In the genomic region with DNA sequence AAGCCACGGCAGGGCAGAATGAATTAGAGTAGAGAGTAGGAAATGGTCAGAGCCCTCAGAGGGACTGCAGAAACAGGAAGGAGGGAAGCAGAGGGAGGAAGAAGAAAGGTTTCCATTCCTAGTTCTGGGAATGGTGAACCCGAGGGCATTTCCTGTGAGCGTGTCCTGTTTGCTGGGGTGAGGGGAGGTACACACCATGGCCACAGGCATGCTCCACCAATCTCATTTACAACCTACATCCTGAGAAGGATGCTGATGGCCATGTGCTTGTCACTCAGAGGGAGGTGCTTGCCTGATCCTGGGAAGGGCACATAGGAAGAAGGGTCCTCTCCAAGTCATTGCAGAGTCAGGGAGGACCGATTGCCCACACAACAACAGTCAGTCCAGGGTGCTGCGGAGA, we compare ENCODE assay signal across 16 mouse cellular contexts. TPM values are rescaled to one million over a fixed set of nuclear protein-coding genes. Genes with fewer than 3 reads are reported as not detected.
DNase-seq lines count a peak whose midpoint lies in the region; ATAC-seq and TF ChIP-seq lines count a peak whose summit lies in the region.
"Had no signal": no experiment of that assay in that cellular context is flagged by ENCODE, and none has a peak within 500 bp of the region (broad histone marks: within the 10 kb centered on the region; RNA-seq: fewer than 3 reads in every experiment).

No protein-coding gene starts in this region.

- H3K4me3 ChIP-seq in heart, embryonic 13.5 days = no peak overlapping the region
- no peak overlapping the region for H3K4me3 ChIP-seq in kidney, postnatal 0 days (replicated peaks; ENCODE audit: low read depth, low read length)
- no peak overlapping the region for H3K4me3 ChIP-seq in kidney, embryonic 14.5 days (ENCODE audit: low read length)
- H3K4me3 ChIP-seq in embryonic facial prominence, embryonic 14.5 days (ENCODE audit: low read depth, low read length) = no peak overlapping the region
- no peak overlapping the region for H3K4me3 ChIP-seq in limb, embryonic 14.5 days (replicated peaks; ENCODE audit: low read length)
- H3K4me3 ChIP-seq: erythroblast, embryonic 14.5 days; forebrain, embryonic 15.5 days; left cerebral cortex, adult 2 months had no signal

- no peak for TF ChIP-seq POLR2A in limb, embryonic 14.5 days (IDR thresholded peaks at IDR 0.05; ENCODE audit: borderline replicate concordance, extremely low read depth, insufficient read depth, insufficient read length)

- WGBS in heart, embryonic 13.5 days = 53% methylated on average over 5 of the region's 5 CpGs
- WGBS in kidney, postnatal 0 days = 36% methylated on average over 5 of the region's 5 CpGs
- WGBS in kidney, embryonic 14.5 days = 32% methylated on average over 5 of the region's 5 CpGs
- WGBS in embryonic facial prominence, embryonic 14.5 days = 40% methylated on average over 5 of the region's 5 CpGs
- 34% methylated on average over 5 of the region's 5 CpGs for WGBS in limb, embryonic 14.5 days

- TF ChIP-seq CTCF in kidney, postnatal 0 days (IDR thresholded peaks at IDR 0.05; ENCODE audit: low read depth) = no peak

- H3K9me3 ChIP-seq in heart, embryonic 13.5 days = no peaks in the 10 kb centered on the region
- H3K9me3 ChIP-seq in kidney, postnatal 0 days (replicated peaks; ENCODE audit: low read length) = no peaks in the 10 kb centered on the region
- H3K9me3 ChIP-seq in kidney, embryonic 14.5 days (ENCODE audit: control insufficient read depth, low read length) = no peaks in the 10 kb centered on the region
- no peaks in the 10 kb centered on the region for H3K9me3 ChIP-seq in embryonic facial prominence, embryonic 14.5 days (ENCODE audit: control insufficient read depth, low read length)
- H3K9me3 ChIP-seq in limb, embryonic 14.5 days (ENCODE audit: control insufficient read depth, low read length) = no peaks in the 10 kb centered on the region
- H3K9me3 ChIP-seq: forebrain, embryonic 15.5 days had no signal

- no peak overlapping the region for H3K4me2 ChIP-seq in heart, embryonic 13.5 days
- no peak overlapping the region for H3K4me2 ChIP-seq in kidney, postnatal 0 days (ENCODE audit: low read length)
- H3K4me2 ChIP-seq in kidney, embryonic 14.5 days (replicated peaks; ENCODE audit: low read depth, low read length) = no peak overlapping the region
- 0 out of 2 replicates have a peak overlapping the region, but pooled peaks have one; percentile 12 for H3K4me2 ChIP-seq in embryonic facial prominence, embryonic 14.5 days (ENCODE audit: low read depth, low read length)
- H3K4me2 ChIP-seq in limb, embryonic 14.5 days (replicated peaks; ENCODE audit: low read depth, low read length, severe bottlenecking) = no peak overlapping the region
- H3K4me2 ChIP-seq: forebrain, embryonic 15.5 days had no signal

- peak overlapping the region; percentile 15; the same call in 1 of the 2 replicates for H3K27ac ChIP-seq in heart, embryonic 13.5 days (replicated peaks)
- H3K27ac ChIP-seq in kidney, postnatal 0 days = no peak overlapping the region
- no peak overlapping the region for H3K27ac ChIP-seq in kidney, embryonic 14.5 days (ENCODE audit: low read depth, low read length)
- H3K27ac ChIP-seq in embryonic facial prominence, embryonic 14.5 days (replicated peaks; ENCODE audit: low read depth, low read length) = peak overlapping the region; percentile 29; the same call in 1 of the 2 replicates
- H3K27ac ChIP-seq in limb, embryonic 14.5 days (replicated peaks; ENCODE audit: low read depth, low read length) = no peak overlapping the region
- H3K27ac ChIP-seq: forebrain, embryonic 15.5 days; left cerebral cortex, adult 2 months had no signal

- H3K4me1 ChIP-seq in heart, embryonic 13.5 days = peaks cover 54% of the 10 kb centered on the region
- peaks cover 5% of the 10 kb centered on the region; the same call in 1 of the 2 replicates for H3K4me1 ChIP-seq in kidney, postnatal 0 days (replicated peaks; ENCODE audit: insufficient read depth, low read length)
- H3K4me1 ChIP-seq in kidney, embryonic 14.5 days (ENCODE audit: control insufficient read depth, insufficient read depth, low read length) = peaks cover 16% of the 10 kb centered on the region
- peaks cover 30% of the 10 kb centered on the region for H3K4me1 ChIP-seq in embryonic facial prominence, embryonic 14.5 days (ENCODE audit: control insufficient read depth, insufficient read depth, low read length)
- peaks cover 29% of the 10 kb centered on the region for H3K4me1 ChIP-seq in limb, embryonic 14.5 days (ENCODE audit: control insufficient read depth, insufficient read depth, low read length)

- no peak for ATAC-seq in heart, embryonic 13.5 days (ENCODE audit: extremely low read depth, insufficient number of reproducible peaks, low FRiP score, low TSS enrichment)
- 0 out of 2 replicates have a peak, but pooled peaks have one; percentile 26 for ATAC-seq in kidney, postnatal 0 days (replicated peaks; ENCODE audit: low FRiP score, low read depth)
- ATAC-seq in kidney, embryonic 14.5 days (ENCODE audit: low FRiP score, low TSS enrichment) = no peak
- no peak for ATAC-seq in embryonic facial prominence, embryonic 14.5 days (ENCODE audit: low read depth)
- peak; percentile 4; the same call in 1 of the 2 replicates for ATAC-seq in limb, embryonic 14.5 days (ENCODE audit: low FRiP score, low read depth)
- ATAC-seq: forebrain, embryonic 15.5 days; midbrain, embryonic 16.5 days had no signal

- H3K9ac ChIP-seq in heart, embryonic 13.5 days = no peak overlapping the region
- H3K9ac ChIP-seq in kidney, postnatal 0 days (ENCODE audit: low read depth, low read length) = no peak overlapping the region
- no peak overlapping the region for H3K9ac ChIP-seq in kidney, embryonic 14.5 days (ENCODE audit: low read depth, low read length)
- H3K9ac ChIP-seq in embryonic facial prominence, embryonic 14.5 days (ENCODE audit: low read depth, low read length) = no peak overlapping the region
- H3K9ac ChIP-seq in limb, embryonic 14.5 days (ENCODE audit: low read depth, low read length, severe bottlenecking) = no peak overlapping the region
- H3K9ac ChIP-seq: forebrain, embryonic 15.5 days had no signal

- no peaks in the 10 kb centered on the region for H3K27me3 ChIP-seq in heart, embryonic 13.5 days (replicated peaks)
- no peaks in the 10 kb centered on the region for H3K27me3 ChIP-seq in kidney, postnatal 0 days (ENCODE audit: insufficient read depth, low read length)
- H3K27me3 ChIP-seq in kidney, embryonic 14.5 days (ENCODE audit: control insufficient read depth, insufficient read depth, low read length) = no peaks in the 10 kb centered on the region
- H3K27me3 ChIP-seq in embryonic facial prominence, embryonic 14.5 days (replicated peaks; ENCODE audit: control insufficient read depth, insufficient read depth, low read length) = no peaks in the 10 kb centered on the region
- H3K27me3 ChIP-seq in limb, embryonic 14.5 days (ENCODE audit: control insufficient read depth, insufficient read depth, low read length) = no peaks in the 10 kb centered on the region
- H3K27me3 ChIP-seq: forebrain, embryonic 15.5 days had no signal

- DNase-seq in heart, adult 8-10 months (ENCODE audit: low spot score) = no peak
- DNase-seq in kidney, postnatal 0 days (ENCODE audit: low spot score) = no peak
- DNase-seq in embryonic facial prominence, embryonic 14.5 days (ENCODE audit: low spot score) = no peak
- no peak for DNase-seq in limb, embryonic 14.5 days (ENCODE audit: low spot score)
- no peak for DNase-seq in cerebellum, postnatal 10 days
- DNase-seq: cerebellum, adult 9-11 months; embryo, embryonic 11 days; kidney, postnatal 14 days; lung, adult 18-20 months; thymus, adult 2 months had no signal

- H3K36me3 ChIP-seq in heart, embryonic 13.5 days = no peaks in the 10 kb centered on the region
- no peaks in the 10 kb centered on the region for H3K36me3 ChIP-seq in kidney, postnatal 0 days (ENCODE audit: insufficient read depth, low read length)
- no peaks in the 10 kb centered on the region for H3K36me3 ChIP-seq in kidney, embryonic 14.5 days (ENCODE audit: control insufficient read depth, insufficient read depth, low read length)
- no peaks in the 10 kb centered on the region for H3K36me3 ChIP-seq in embryonic facial prominence, embryonic 14.5 days (ENCODE audit: control insufficient read depth, insufficient read depth, low read length)
- H3K36me3 ChIP-seq in limb, embryonic 14.5 days (ENCODE audit: control insufficient read depth, insufficient read depth, low read length) = no peaks in the 10 kb centered on the region
- H3K36me3 ChIP-seq: forebrain, embryonic 15.5 days had no signal

RNA-seq across cellular contexts. Expression of a gene that starts 59.8 kb away (rescaled TPM):
- 25.5 and 26.3 TPM in 2 replicates for polyA plus RNA-seq in heart, embryonic 13.5 days (2015; fragmentation: Nextera tagmentation; extraction: Ambion mirVana)
- total RNA-seq in heart, adult 8-10 months (2022) = under 1 TPM; 0.28 to 0.76 (median 0.42) TPM
- polyA plus RNA-seq in kidney, postnatal 0 days (2015; fragmentation: Nextera tagmentation; extraction: Ambion mirVana) = 14.8 and 19.0 TPM in 2 replicates
- 30.2 and 48.6 TPM in 2 replicates for polyA plus RNA-seq in kidney, embryonic 14.5 days (2014; fragmentation: Nextera tagmentation; extraction: Ambion mirVana)
- polyA plus RNA-seq in embryonic facial prominence, embryonic 14.5 days (2014; fragmentation: Nextera tagmentation; extraction: Ambion mirVana) = 35.0 and 40.0 TPM in 2 replicates
- 65.8 and 66.8 TPM in 2 replicates for polyA plus RNA-seq in limb, embryonic 14.5 days (2012; rRNA removed)
- polyA plus RNA-seq in limb, embryonic 14.5 days (2014; fragmentation: Nextera tagmentation; extraction: Ambion mirVana) = 39.8 and 46.4 TPM in 2 replicates

Comparison
In these comparisons a context has a peak if more than half of its experiments do, and no peak if none do; other contexts are left out.
1. ATAC-seq: peak in kidney, postnatal 0 days (single experiment) and limb, embryonic 14.5 days (single experiment); none in heart, embryonic 13.5 days (single experiment), kidney, embryonic 14.5 days (single experiment) and embryonic facial prominence, embryonic 14.5 days (single experiment).
2. H3K27ac ChIP-seq: peak in heart, embryonic 13.5 days (single experiment) and embryonic facial prominence, embryonic 14.5 days (single experiment); none in kidney, postnatal 0 days (single experiment), kidney, embryonic 14.5 days (single experiment) and limb, embryonic 14.5 days (single experiment).